Mouse (Mus musculus) hindbrain, embryonic 14.5 days (tissue): ENCODE measurements around the gene Atg101. TPM values are rescaled to one million over a fixed set of nuclear protein-coding genes. Genes with fewer than 3 reads are reported as not detected.

Source experiments
- ATAC-seq: fragments of 200-750 bp; cut with Nextera tagmentation; 2 replicates; pipeline ENCODE4 v1.8.0; 2017; ENCODE audit warnings: moderate number of reproducible peaks, mild to moderate bottlenecking, moderate TSS enrichment, moderate library complexity; ENCODE audit not compliant: low FRiP score
- DNase-seq: peaks from one replicate; pipeline ENCODE4 v3.0.0-alpha.2; 2015; ENCODE audit warnings: low spot score
- H3K27ac ChIP-seq: fragments of 300-500 bp; sonication (generic); 2 replicates; pipeline ENCODE4 v1.5.1; 2014; ENCODE audit warnings: mild to moderate bottlenecking, moderate library complexity
- H3K27me3 ChIP-seq: fragments of 300-500 bp; sonication (generic); 2 replicates; pipeline ENCODE4 v1.6.1; 2014; ENCODE audit warnings: mild to moderate bottlenecking, low read length, mixed read lengths; ENCODE audit not compliant: control insufficient read depth, insufficient read depth
- H3K36me3 ChIP-seq: fragments of 300-500 bp; sonication (generic); replicated peaks from 2 replicates; pipeline ENCODE4 v1.6.1; 2014; ENCODE audit not compliant: control insufficient read depth, insufficient read depth
- H3K4me1 ChIP-seq: fragments of 300-500 bp; sonication (generic); replicated peaks from 2 replicates; pipeline ENCODE4 v1.6.1; 2014; ENCODE audit warnings: antibody characterized with exemption, low read length, mixed read lengths; ENCODE audit not compliant: control insufficient read depth, insufficient read depth
- H3K4me2 ChIP-seq: fragments of 300-500 bp; sonication (generic); replicated peaks from 2 replicates; pipeline ENCODE4 v1.6.1; 2014; ENCODE audit warnings: mild to moderate bottlenecking, moderate library complexity
- H3K4me3 ChIP-seq: fragments of 300-500 bp; sonication (generic); replicated peaks from 2 replicates; pipeline ENCODE4 v1.5.1; 2014; ENCODE audit warnings: mild to moderate bottlenecking, low read length
- H3K9ac ChIP-seq: fragments of 300-500 bp; sonication (generic); 2 replicates; pipeline ENCODE4 v1.6.1; 2014
- H3K9me3 ChIP-seq: fragments of 300-500 bp; sonication (generic); 2 replicates; pipeline ENCODE4 v1.6.1; 2016; ENCODE audit warnings: low read length; ENCODE audit not compliant: control insufficient read depth
- WGBS: fragments of 180-500 bp; shearing (Covaris S2); extraction: QIAGEN DNeasy Blood & Tissue Kit; methylation state at CpG from one replicate; pipeline ENCODE4 v1.1.7; 2014; 5-methylcytosine and 5-hydroxymethylcytosine counted together
- polyA plus RNA-seq: library from polyadenylated mRNA; unstranded; fragments of >200 nt; fragmentation: Nextera tagmentation; extraction: Ambion mirVana; gene quantifications from 2 replicates; pipeline ENCODE4 v1.2.1, GENCODE M21; 2014

Gene Atg101
- polyA plus RNA-seq, 1 experiment from 2014 or later: 66.3 TPM

DNA sequence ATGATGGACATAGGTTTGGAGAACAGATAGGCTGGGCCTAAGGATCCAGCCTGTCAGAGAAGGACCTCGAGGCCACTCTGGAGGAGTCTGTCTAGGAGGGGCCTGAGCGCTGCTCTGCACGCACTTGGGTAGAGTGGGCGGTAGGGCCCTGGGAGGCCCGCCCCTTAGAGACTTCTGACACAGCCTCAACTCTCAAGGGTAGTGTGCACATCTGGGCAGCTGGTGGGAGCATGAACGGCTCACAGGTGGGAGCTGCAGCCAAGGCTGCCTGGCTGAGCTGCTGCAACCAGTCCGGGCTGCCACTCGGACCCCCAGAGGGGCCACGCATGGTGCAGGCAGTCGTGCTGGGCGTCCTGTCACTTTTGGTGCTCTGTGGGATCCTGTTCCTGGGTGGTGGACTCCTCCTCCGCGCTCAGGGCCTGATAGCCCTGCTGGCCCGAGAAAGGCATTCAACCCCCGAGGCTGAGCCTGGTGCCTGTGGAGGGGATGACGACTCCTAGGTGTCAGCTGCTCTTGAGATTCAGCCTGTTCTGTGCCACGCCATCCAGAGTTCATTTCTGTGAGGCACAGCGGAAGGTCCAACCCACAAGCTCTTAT is 9.1 kb downstream of the Atg101 start, which contains the start of gene 6030408B16Rik:
Gene 6030408B16Rik (plus strand): TSS at position 188 of the 597 bp plus-strand sequence.
- H3K9ac ChIP-seq: no peak within 1 kb of the TSS
- no peak within 1 kb of the TSS for H3K4me3 ChIP-seq
- H3K4me1 ChIP-seq: no peaks in the 10 kb centered on the region
- DNase-seq (no peak), ATAC-seq (no peak)
- H3K27me3 ChIP-seq: no peaks in the 10 kb centered on the region
- H3K27ac ChIP-seq: no peak within 1 kb of the TSS
- 66% methylated on average over 18 of the region's 18 CpGs for WGBS
- peaks cover 44% of the 10 kb centered on the region for H3K36me3 ChIP-seq
- H3K9me3 ChIP-seq: no peaks in the 10 kb centered on the region
- no peak within 1 kb of the TSS for H3K4me2 ChIP-seq

DNA sequence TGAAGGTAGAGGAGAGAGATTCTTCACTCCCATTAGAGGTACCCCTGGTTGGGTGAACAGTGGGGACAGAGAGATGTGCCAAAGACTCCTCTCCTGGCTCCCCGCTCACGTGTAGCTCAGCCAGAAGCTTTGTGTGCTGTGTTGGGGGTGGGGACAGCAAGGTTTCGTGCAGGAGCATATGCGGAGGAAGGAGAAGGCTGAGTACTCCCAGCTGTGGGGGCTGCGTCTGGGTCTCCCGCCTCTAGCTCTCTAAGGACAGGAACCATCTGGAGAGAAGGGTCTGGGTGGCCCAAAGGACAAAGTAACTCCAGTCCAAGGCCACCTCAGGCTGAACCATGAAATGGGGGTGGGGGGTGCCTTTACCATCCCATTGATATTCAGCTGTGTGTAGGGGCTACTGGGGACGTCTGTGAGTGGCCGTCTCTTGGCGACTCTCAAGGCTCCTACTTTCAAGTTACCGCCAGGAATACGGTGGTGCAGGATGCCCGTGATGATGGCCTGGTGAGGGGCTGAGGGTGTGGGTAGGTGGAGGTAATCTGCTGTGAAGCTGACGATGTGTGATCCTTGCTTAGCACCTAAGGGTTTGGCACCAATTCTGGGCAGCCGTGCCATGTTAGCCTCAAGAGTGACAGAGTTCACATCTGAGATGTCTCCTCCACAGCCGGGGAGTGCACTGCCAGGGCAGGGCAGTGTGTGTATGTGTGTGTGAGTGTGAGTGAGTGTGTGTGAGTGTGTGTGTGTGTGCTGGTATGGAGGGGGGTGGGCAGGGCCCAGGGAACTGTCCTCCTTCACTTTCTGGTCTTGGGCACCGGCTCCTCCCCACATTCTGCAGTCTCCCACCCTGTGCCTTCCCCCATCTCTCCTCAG is 10.2 kb downstream of the Atg101 start:
- Histone ChIP-seq H3K27ac (no peak overlapping the region), H3K9ac (no peak overlapping the region), H3K4me2 (no peak overlapping the region), H3K27me3 (no peaks in the 10 kb centered on the region), H3K36me3 (peaks cover 33% of the 10 kb centered on the region), H3K4me3 (no peak overlapping the region), H3K4me1 (no peaks in the 10 kb centered on the region), H3K9me3 (no peaks in the 10 kb centered on the region)
- ATAC-seq: no peak
- 68% methylated on average over 16 of the region's 16 CpGs for WGBS
- no peak for DNase-seq

DNA sequence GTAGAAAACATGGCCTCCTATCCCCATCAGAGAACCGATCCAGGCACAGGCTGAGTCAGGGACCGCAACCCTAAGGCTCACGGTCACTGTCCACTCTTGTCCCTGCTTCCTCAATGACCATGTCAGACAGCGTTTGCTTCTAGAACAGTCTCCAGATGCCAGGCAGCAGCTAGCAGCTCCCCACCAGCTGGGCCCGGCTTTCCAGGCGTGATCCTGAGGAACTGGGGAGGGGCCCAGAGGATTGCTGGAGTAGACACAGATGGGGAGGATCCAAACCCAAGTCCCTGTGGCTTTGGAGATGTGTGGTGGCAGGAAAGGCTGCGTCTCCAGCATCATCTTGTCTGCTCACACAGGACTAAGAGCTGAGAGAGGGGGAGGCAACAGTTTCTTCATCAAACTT is 11.0 kb downstream of the Atg101 start:
- Histone ChIP-seq H3K9me3 (no peaks in the 10 kb centered on the region), H3K27me3 (no peaks in the 10 kb centered on the region), H3K36me3 (peaks cover 25% of the 10 kb centered on the region), H3K4me1 (no peaks in the 10 kb centered on the region), H3K4me3 (no peak overlapping the region), H3K27ac (no peak overlapping the region), H3K9ac (no peak overlapping the region), H3K4me2 (no peak overlapping the region)
- ATAC-seq: no peak
- no peak for DNase-seq
- WGBS: 83% methylated on average over 7 of the region's 7 CpGs

DNA sequence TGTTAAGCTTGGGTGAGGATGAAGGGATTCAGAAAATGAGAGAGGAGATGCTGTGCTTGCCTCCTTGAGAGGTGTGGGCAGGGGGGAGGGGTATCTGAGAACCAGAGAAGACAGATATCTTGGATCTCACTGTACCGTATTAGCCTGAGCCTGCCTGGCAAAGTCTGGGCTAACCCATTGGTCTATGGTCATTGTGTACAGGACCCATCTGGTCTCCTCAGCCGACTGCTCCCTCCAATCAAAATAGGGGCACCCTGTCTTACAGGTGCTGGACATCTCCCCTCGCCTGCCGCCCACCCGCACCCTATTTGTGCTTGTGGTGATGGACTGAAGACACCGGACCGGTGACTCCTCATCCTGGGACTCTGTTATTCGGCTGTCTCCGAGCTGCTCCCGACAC is 11.5 kb downstream of the Atg101 start:
- ATAC-seq: no peak
- Histone ChIP-seq H3K4me1 (no peaks in the 10 kb centered on the region), H3K4me2 (no peak overlapping the region), H3K27ac (no peak overlapping the region), H3K36me3 (peaks cover 20% of the 10 kb centered on the region), H3K4me3 (no peak overlapping the region), H3K9ac (no peak overlapping the region), H3K27me3 (no peaks in the 10 kb centered on the region), H3K9me3 (no peaks in the 10 kb centered on the region)
- DNase-seq: no peak
- 92% methylated on average over 10 of the region's 10 CpGs for WGBS

DNA sequence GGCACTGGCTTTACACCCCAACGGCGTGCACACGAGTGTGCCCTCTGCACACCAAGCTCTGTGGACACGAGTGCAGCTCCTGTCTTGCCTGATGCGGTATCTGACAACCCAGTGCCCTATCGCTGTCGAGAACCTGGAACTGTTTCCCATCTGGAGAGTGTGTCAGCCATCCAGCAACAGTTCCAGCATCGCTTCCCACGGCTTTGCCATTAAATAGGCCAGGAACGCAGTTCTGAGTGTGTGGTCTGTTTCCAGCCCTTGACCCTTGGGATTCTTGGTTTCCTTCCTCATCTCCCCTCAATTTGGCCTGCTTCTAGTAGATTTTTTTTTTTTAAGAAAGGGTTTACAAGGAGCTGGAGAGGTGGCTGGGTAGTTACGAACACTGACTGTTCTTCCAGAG is 12.0 kb downstream of the Atg101 start:
- Histone ChIP-seq H3K4me1 (no peaks in the 10 kb centered on the region), H3K4me2 (no peak overlapping the region), H3K36me3 (peaks cover 15% of the 10 kb centered on the region), H3K27me3 (no peaks in the 10 kb centered on the region), H3K9me3 (no peaks in the 10 kb centered on the region), H3K27ac (no peak overlapping the region), H3K4me3 (no peak overlapping the region), H3K9ac (no peak overlapping the region)
- ATAC-seq: no peak
- WGBS: 87% methylated on average over 11 of the region's 11 CpGs
- DNase-seq: no peak

DNA sequence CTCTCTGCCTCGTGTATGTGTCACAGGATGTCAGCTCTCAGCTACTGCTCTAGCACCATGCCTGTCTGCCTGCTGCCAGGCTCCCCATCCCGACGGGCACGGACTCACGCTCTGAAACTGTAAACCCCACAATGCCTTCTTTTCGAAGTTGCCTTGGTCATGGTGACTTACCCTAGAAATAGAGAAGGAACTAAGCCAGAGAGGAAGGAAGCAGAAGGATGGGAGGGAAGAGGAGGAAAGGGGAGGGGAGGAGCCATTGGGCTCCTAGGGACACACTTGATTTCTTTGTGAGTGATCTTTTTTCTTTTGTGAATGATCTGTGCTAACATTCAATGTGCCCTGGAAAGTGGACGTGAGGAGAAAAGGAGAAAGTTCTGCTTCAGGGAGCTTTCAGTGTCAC is 13.9 kb downstream of the Atg101 start:
- DNase-seq (no peak), ATAC-seq (no peak)
- no peak overlapping the region for H3K4me3 ChIP-seq
- no peaks in the 10 kb centered on the region for H3K27me3 ChIP-seq
- H3K27ac ChIP-seq: no peak overlapping the region
- H3K9ac ChIP-seq: no peak overlapping the region
- WGBS: 32% methylated on average over 7 of the region's 7 CpGs
- no peaks in the 10 kb centered on the region for H3K36me3 ChIP-seq
- H3K9me3 ChIP-seq: no peaks in the 10 kb centered on the region
- no peaks in the 10 kb centered on the region for H3K4me1 ChIP-seq
- no peak overlapping the region; the same call in 1 of the 2 replicates for H3K4me2 ChIP-seq

DNA sequence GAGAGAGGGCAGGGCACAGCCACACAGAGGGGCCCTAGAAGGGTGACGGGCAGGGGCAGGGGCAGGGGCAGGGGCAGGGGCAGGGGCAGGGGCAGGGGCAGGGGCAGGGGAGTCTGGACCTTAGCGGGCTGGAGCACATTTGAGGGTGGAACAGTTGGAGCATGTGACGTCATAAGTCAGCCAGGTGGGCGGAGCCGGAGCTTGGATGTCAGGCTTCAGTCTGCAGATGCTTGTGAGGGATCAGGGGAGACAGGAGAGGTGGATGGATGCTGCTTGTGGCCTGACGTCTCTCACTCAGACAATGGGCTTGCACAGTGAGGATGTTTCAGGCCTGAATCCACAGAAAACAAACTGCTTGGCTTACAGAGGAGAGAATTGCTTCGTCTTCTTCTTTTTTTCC is 14.5 kb downstream of the Atg101 start:
- no peaks in the 10 kb centered on the region for H3K9me3 ChIP-seq
- no peak for DNase-seq
- 17% methylated on average over 7 of the region's 7 CpGs for WGBS
- no peak overlapping the region for H3K4me3 ChIP-seq
- no peak overlapping the region for H3K9ac ChIP-seq
- no peaks in the 10 kb centered on the region for H3K27me3 ChIP-seq
- H3K27ac ChIP-seq: no peak overlapping the region
- H3K36me3 ChIP-seq: no peaks in the 10 kb centered on the region
- H3K4me1 ChIP-seq: no peaks in the 10 kb centered on the region
- no peak for ATAC-seq
- H3K4me2 ChIP-seq: peak overlapping the region; percentile 22

DNA sequence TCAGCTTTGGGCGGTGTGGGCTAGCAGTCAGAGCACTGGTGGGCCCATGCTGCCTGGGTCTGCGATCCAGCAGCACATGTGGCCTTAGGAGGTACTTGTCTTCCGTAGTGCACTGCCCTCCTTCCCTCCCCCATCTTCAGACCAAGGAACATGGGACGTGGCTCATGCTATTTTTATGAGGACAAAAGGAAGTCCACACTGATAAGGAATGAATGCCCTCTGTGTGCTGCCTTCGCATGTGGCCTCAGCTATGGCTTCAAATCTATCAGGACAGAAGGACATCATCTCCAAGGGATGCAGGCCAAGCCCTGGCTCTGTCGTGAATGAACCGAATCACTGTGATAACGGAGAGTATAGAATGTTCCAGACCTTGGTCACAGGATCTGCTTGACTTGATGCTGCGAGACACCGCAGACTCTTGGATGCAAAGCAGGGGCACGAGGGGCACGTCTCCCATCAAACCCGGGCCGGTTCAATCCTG is 15.4 kb downstream of the Atg101 start:
- Histone ChIP-seq H3K9ac (no peak overlapping the region), H3K9me3 (no peaks in the 10 kb centered on the region), H3K4me2 (no peak overlapping the region), H3K4me1 (no peaks in the 10 kb centered on the region), H3K27ac (no peak overlapping the region), H3K36me3 (no peaks in the 10 kb centered on the region), H3K27me3 (no peaks in the 10 kb centered on the region), H3K4me3 (no peak overlapping the region)
- DNase-seq (no peak), ATAC-seq (no peak)
- WGBS: 82% methylated on average over 14 of the region's 14 CpGs

DNA sequence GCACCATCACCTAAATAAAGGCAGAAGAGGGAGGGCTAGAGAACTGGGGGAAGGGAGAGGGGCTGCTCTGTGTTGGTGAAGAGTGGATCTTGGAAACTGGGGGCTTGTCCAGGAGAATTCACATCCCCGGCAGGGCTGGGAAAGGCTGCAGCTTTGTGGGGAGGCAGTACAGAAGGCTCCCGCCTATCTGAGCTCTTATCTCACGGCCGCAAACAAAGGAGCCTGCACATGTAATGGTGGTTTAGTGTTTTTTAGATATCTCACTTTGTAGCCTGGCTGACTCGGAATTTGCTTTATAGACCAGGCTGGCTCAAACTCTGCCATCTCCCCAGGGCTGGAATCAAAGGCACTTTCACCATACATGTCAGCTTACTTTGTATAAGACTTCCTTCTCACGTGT is 16.1 kb downstream of the Atg101 start:
- ATAC-seq (no peak), DNase-seq (no peak)
- Histone ChIP-seq H3K4me1 (no peaks in the 10 kb centered on the region), H3K4me2 (no peak overlapping the region), H3K9ac (no peak overlapping the region), H3K27ac (no peak overlapping the region), H3K4me3 (no peak overlapping the region), H3K9me3 (no peaks in the 10 kb centered on the region), H3K27me3 (no peaks in the 10 kb centered on the region), H3K36me3 (no peaks in the 10 kb centered on the region)
- 75% methylated on average over 6 of the region's 6 CpGs for WGBS
